Mouse (Mus musculus) embryo, embryonic 10 days (tissue): Measurements from ENCODE around the gene Diras1.

ENCODE experiments used
- DNase-seq: peaks from one replicate; pipeline ENCODE4 v3.0.0-alpha.2; 2015; ENCODE audit warnings: low spot score

The Diras1 gene

DNA sequence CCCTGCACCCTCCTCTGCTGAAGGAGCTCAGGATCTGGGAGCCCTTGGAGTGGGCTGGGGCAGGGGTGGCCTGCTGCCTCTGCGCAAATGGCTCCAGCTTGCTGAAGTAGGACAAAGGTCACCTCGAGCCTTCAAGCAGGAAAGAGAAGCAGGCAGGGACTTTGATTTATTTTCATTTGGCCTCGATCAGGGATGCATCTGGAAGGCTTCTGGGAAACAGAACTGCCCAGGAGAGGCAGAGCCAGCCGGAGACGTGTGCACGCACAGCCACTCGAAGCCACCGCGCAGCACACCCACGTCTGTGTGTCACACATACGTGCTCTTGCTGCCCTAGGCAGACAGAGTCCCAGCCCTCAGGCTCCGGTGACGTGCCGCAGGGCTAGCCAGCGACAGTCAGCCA lies 53.9 kb downstream of the Diras1 start:
- no peak for DNase-seq

DNA sequence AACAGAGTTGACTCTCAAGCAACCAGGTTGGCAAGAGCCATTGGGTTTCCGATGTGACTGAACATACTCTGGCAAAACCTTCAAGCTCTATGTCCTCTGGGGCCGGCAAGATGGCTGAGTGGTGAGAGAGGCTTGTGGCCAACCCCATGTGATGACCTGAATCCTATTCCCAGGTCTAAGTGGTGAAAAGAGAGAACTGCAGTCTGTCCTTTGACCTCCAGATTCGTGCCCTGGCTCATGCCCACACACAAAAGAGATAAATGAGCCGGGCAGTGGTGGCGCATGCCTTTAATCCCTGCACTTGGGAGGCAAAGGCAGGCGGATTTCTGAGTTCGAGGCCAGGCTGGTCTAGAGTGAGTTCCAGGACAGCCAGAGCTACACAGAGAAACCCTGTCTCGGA lies 55.3 kb downstream of the Diras1 start:
- DNase-seq = no peak
